In genomic region chr12:89035984-89036618, GRCm38 (mm10) we compare ENCODE assay signal across 16 mouse cellular contexts.
A peak's percentile ranks its signal among the peaks of the same experiment; 100 is the strongest.
DNase-seq lines count a peak whose midpoint lies in the region; ATAC-seq lines count a peak whose summit lies in the region.
"Had no signal": no experiment of that assay in that cellular context is flagged by ENCODE, and none has a peak within 500 bp of the region (broad histone marks: within the 10 kb centered on the region; RNA-seq: fewer than 3 reads in every experiment).

No protein-coding gene starts in this region.

- no peaks in the 10 kb centered on the region for H3K9me3 ChIP-seq in hindbrain, embryonic 11.5 days (ENCODE audit: control insufficient read depth, low read length)
- no peaks in the 10 kb centered on the region for H3K9me3 ChIP-seq in hindbrain, embryonic 10.5 days
- H3K9me3 ChIP-seq in midbrain, embryonic 13.5 days = no peaks in the 10 kb centered on the region
- H3K9me3 ChIP-seq in midbrain, embryonic 15.5 days = no peaks in the 10 kb centered on the region
- H3K9me3 ChIP-seq in hindbrain, embryonic 14.5 days (ENCODE audit: control insufficient read depth, low read length) = no peaks in the 10 kb centered on the region
- H3K9me3 ChIP-seq in neural tube, embryonic 14.5 days (ENCODE audit: control insufficient read depth, low read length) = no peaks in the 10 kb centered on the region
- H3K9me3 ChIP-seq: heart, embryonic 10.5 days; limb, embryonic 12.5 days; lung, embryonic 15.5 days had no signal

- H3K4me1 ChIP-seq in hindbrain, embryonic 11.5 days (replicated peaks; ENCODE audit: control insufficient read depth, insufficient read depth, low read length) = no peaks in the 10 kb centered on the region
- no peaks in the 10 kb centered on the region for H3K4me1 ChIP-seq in hindbrain, embryonic 10.5 days (replicated peaks)
- H3K4me1 ChIP-seq in midbrain, embryonic 13.5 days (replicated peaks) = peaks cover 13% of the 10 kb centered on the region
- H3K4me1 ChIP-seq in midbrain, embryonic 15.5 days = no peaks in the 10 kb centered on the region; the same call in 1 of the 2 replicates
- H3K4me1 ChIP-seq in hindbrain, embryonic 14.5 days (replicated peaks; ENCODE audit: control insufficient read depth, insufficient read depth, low read length) = peaks cover 10% of the 10 kb centered on the region
- H3K4me1 ChIP-seq in neural tube, embryonic 14.5 days (ENCODE audit: control insufficient read depth, insufficient read depth, low read length) = peaks cover 5% of the 10 kb centered on the region; the same call in 1 of the 2 replicates
- H3K4me1 ChIP-seq: heart, embryonic 10.5 days; limb, embryonic 12.5 days; lung, embryonic 15.5 days had no signal

- H3K27ac ChIP-seq in hindbrain, embryonic 11.5 days (ENCODE audit: low read depth, low read length) = peak overlapping the region; percentile 39; the same call in 1 of the 2 replicates
- no peak overlapping the region for H3K27ac ChIP-seq in hindbrain, embryonic 10.5 days
- peak overlapping the region; percentile 53 for H3K27ac ChIP-seq in midbrain, embryonic 13.5 days
- H3K27ac ChIP-seq in midbrain, embryonic 15.5 days = no peak overlapping the region
- peak overlapping the region; percentile 63 for H3K27ac ChIP-seq in hindbrain, embryonic 14.5 days
- 0 out of 2 replicates have a peak overlapping the region, but pooled peaks have one; percentile 22 for H3K27ac ChIP-seq in neural tube, embryonic 14.5 days (ENCODE audit: low read depth, low read length)
- H3K27ac ChIP-seq: heart, embryonic 10.5 days; limb, embryonic 12.5 days; liver, embryonic 14.5 days; lung, embryonic 15.5 days had no signal

- peak; percentile 29 for DNase-seq in hindbrain, embryonic 11.5 days (ENCODE audit: low spot score)
- no peak for DNase-seq in hindbrain, embryonic 10.5 days (ENCODE audit: low spot score)
- DNase-seq in hindbrain, embryonic 14.5 days (ENCODE audit: low spot score) = no peak
- no peak for DNase-seq in cerebellum, postnatal 25 days
- DNase-seq: cerebellum, adult 2 months; gastrocnemius, postnatal 36 days; lung, postnatal 4 days; right cerebral cortex, postnatal 25 days; thymus, adult 2 months had no signal

- ATAC-seq in hindbrain, embryonic 11.5 days (ENCODE audit: low FRiP score) = peak; percentile 86
- ATAC-seq in midbrain, embryonic 13.5 days = peak; percentile 50
- ATAC-seq in midbrain, embryonic 15.5 days (replicated peaks) = no peak
- peak; percentile 62; the same call in 1 of the 2 replicates for ATAC-seq in hindbrain, embryonic 14.5 days (ENCODE audit: low FRiP score)
- ATAC-seq in neural tube, embryonic 14.5 days (ENCODE audit: low read depth) = peak; percentile 56; the same call in 1 of the 2 replicates

- 53% methylated on average over 4 of the region's 4 CpGs for WGBS in hindbrain, embryonic 11.5 days
- whole genome bisulfite sequencing in hindbrain, embryonic 10.5 days = 57% methylated on average over 4 of the region's 4 CpGs
- WGBS in midbrain, embryonic 13.5 days = 50% methylated on average over 4 of the region's 4 CpGs
- WGBS in midbrain, embryonic 15.5 days = 60% methylated on average over 4 of the region's 4 CpGs
- WGBS in hindbrain, embryonic 14.5 days = 32% methylated on average over 4 of the region's 4 CpGs
- WGBS in neural tube, embryonic 14.5 days = 51% methylated on average over 4 of the region's 4 CpGs

- H3K36me3 ChIP-seq in hindbrain, embryonic 11.5 days (ENCODE audit: control insufficient read depth, insufficient read depth, low read length) = no peaks in the 10 kb centered on the region
- no peaks in the 10 kb centered on the region for H3K36me3 ChIP-seq in hindbrain, embryonic 10.5 days
- no peaks in the 10 kb centered on the region for H3K36me3 ChIP-seq in midbrain, embryonic 13.5 days
- no peaks in the 10 kb centered on the region for H3K36me3 ChIP-seq in midbrain, embryonic 15.5 days (replicated peaks)
- H3K36me3 ChIP-seq in hindbrain, embryonic 14.5 days (replicated peaks; ENCODE audit: control insufficient read depth, insufficient read depth) = no peaks in the 10 kb centered on the region
- H3K36me3 ChIP-seq in neural tube, embryonic 14.5 days (ENCODE audit: control insufficient read depth, insufficient read depth, low read length) = no peaks in the 10 kb centered on the region
- H3K36me3 ChIP-seq: heart, embryonic 10.5 days; limb, embryonic 12.5 days; lung, embryonic 15.5 days had no signal

- H3K27me3 ChIP-seq in hindbrain, embryonic 11.5 days (ENCODE audit: control insufficient read depth, insufficient read depth, low read length) = no peaks in the 10 kb centered on the region
- H3K27me3 ChIP-seq in hindbrain, embryonic 10.5 days (ENCODE audit: insufficient read depth, poor library complexity, severe bottlenecking) = no peaks in the 10 kb centered on the region
- H3K27me3 ChIP-seq in midbrain, embryonic 13.5 days = no peaks in the 10 kb centered on the region
- H3K27me3 ChIP-seq in midbrain, embryonic 15.5 days (replicated peaks) = no peaks in the 10 kb centered on the region
- H3K27me3 ChIP-seq in hindbrain, embryonic 14.5 days (ENCODE audit: control insufficient read depth, insufficient read depth, low read length) = no peaks in the 10 kb centered on the region
- no peaks in the 10 kb centered on the region for H3K27me3 ChIP-seq in neural tube, embryonic 14.5 days (ENCODE audit: control insufficient read depth, insufficient read depth, low read length)
- H3K27me3 ChIP-seq: limb, embryonic 12.5 days; lung, embryonic 15.5 days had no signal

- H3K4me3 ChIP-seq in hindbrain, embryonic 11.5 days (ENCODE audit: low read depth, low read length) = no peak overlapping the region
- no peak overlapping the region for H3K4me3 ChIP-seq in hindbrain, embryonic 10.5 days
- no peak overlapping the region for H3K4me3 ChIP-seq in midbrain, embryonic 13.5 days (replicated peaks)
- no peak overlapping the region for H3K4me3 ChIP-seq in midbrain, embryonic 15.5 days
- H3K4me3 ChIP-seq in hindbrain, embryonic 14.5 days (replicated peaks; ENCODE audit: low read length) = no peak overlapping the region
- no peak overlapping the region for H3K4me3 ChIP-seq in neural tube, embryonic 14.5 days (ENCODE audit: low read depth, low read length)
- H3K4me3 ChIP-seq: heart, embryonic 10.5 days; limb, embryonic 12.5 days; lung, embryonic 15.5 days had no signal

- no peak overlapping the region for H3K9ac ChIP-seq in hindbrain, embryonic 11.5 days (ENCODE audit: low read depth, low read length)
- H3K9ac ChIP-seq in midbrain, embryonic 13.5 days (replicated peaks) = no peak overlapping the region
- H3K9ac ChIP-seq in midbrain, embryonic 15.5 days = no peak overlapping the region
- H3K9ac ChIP-seq in hindbrain, embryonic 14.5 days = no peak overlapping the region
- H3K9ac ChIP-seq in neural tube, embryonic 14.5 days (replicated peaks; ENCODE audit: low read depth, low read length) = no peak overlapping the region
- H3K9ac ChIP-seq: limb, embryonic 12.5 days; liver, embryonic 14.5 days; lung, embryonic 15.5 days had no signal

- H3K4me2 ChIP-seq in hindbrain, embryonic 11.5 days (replicated peaks; ENCODE audit: low read depth, low read length) = no peak overlapping the region
- H3K4me2 ChIP-seq in midbrain, embryonic 13.5 days (replicated peaks) = no peak overlapping the region
- H3K4me2 ChIP-seq in midbrain, embryonic 15.5 days = no peak overlapping the region
- H3K4me2 ChIP-seq in hindbrain, embryonic 14.5 days (replicated peaks) = no peak overlapping the region
- H3K4me2 ChIP-seq in neural tube, embryonic 14.5 days (ENCODE audit: low read depth, low read length) = no peak overlapping the region
- H3K4me2 ChIP-seq: limb, embryonic 12.5 days; lung, embryonic 15.5 days had no signal

Comparison
In these comparisons a context has a peak if more than half of its experiments do, and no peak if none do; other contexts are left out.
1. H3K27ac ChIP-seq: peak in hindbrain, embryonic 11.5 days (single experiment), midbrain, embryonic 13.5 days (single experiment), hindbrain, embryonic 14.5 days (single experiment) and neural tube, embryonic 14.5 days (single experiment); none in hindbrain, embryonic 10.5 days (single experiment) and midbrain, embryonic 15.5 days (single experiment).